Mouse (Mus musculus): ENCODE data around the gene Cdkn1a.
"Not testable (repeated sequence)": the region's sequence is repeated elsewhere in the genome, so short reads cannot be mapped to it uniquely, and the experiment has no call there.

Cdkn1a gene

DNA sequence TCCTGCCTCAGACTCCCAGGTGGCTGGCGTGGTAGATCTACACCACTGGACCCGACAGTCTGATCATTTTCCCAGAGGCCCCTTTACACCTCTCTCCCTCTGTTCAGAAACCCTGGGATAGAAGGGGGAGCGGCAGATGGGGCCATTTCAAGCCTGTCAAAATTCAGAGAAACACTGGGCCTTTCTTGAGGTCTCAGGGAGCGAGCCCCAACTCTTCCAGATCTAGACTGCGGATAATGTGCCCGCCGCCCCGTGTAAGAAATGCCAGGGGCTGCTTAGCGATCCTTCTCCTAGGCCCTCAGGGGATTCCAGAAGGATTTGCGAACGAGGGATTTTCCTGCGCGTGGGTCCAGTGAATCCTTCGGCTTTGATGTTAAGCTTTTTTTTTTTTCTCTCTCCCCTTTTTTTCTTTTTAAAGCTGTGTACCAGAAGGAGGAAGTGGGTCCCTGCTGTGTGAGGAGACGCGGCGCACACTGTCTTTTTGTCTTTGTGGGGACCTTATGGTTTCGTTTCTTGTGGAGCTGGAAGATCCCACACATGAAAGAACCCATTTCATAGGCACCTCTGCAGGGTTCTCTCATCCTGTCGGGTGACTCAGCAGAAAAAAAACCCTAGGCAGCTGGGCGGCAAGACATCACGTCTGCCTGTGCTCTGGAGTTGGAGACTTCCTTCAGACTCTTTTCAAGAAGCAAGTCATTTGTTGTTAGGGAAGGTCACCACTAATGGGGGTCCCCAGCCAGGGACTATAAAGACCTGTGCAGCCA, 9.0 kb upstream of the Cdkn1a start:
- DNase-seq (ENCODE audit: low spot score in 2 of 2), result peak; percentile 52 to 60

DNA sequence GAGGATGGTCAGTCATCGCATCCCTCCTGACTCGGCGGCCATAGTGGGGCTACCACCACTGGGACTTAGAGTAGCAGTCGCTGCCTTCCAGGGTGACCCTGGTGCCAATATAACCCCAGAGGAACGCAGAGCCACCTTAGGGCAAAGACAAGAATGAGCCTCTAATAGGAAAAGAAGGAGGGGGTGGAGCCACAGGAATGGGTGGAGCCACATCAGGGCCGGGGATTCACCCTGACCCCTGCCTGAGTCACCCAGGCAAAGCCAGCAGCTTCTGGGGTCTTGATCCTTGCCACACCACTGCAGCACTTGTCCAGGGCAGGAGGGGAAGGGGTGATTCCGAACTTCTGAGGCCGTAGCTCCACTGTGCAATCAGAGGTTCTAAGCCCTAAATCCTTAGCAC, 7.2 kb upstream of the Cdkn1a start:
- no peak for DNase-seq (ENCODE audit: low spot score in 2 of 2)

DNA sequence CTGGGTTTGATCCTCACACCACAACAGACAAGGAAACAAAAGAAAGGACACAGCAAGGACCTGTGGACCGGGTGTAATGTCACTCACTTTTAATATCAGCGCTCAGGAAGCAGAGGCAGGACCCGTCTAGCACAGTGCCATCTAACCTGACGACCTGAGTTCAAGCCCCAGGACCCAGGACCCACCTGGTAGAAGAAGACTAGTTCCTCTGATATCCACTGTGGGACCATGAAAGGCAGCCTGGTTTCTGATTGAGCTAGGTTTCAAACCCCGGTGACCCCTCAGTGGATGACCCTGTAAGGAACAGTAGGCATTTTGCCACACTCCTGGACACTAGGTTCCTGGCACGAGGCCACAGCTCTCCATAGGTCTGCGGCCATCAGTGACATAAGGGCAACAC, 6.1 kb upstream of the Cdkn1a start:
- DNase-seq (ENCODE audit: low spot score in 2 of 2), result peak in 1 of 2 experiments; percentile 0

- DNase-seq (ENCODE audit: low spot score in 2 of 2), result no peak
Observed at GRCm38 (mm10) chr17:29085266-29085665, 5.5 kb upstream of the Cdkn1a start.

- DNase-seq (ENCODE audit: low spot score in 2 of 2), result no peak
Observed at GRCm38 (mm10) chr17:29086916-29087315, 3.9 kb upstream of the Cdkn1a start.

- DNase-seq (ENCODE audit: low spot score in 2 of 2), result no peak
Observed at GRCm38 (mm10) chr17:29091348-29091944, 670 bp downstream of the Cdkn1a start.

GRCm38 (mm10) chr17:29092497-29092896, 1.7 kb downstream of the Cdkn1a start:
- DNase-seq (ENCODE audit: low spot score in 2 of 2), result no peak

DNA sequence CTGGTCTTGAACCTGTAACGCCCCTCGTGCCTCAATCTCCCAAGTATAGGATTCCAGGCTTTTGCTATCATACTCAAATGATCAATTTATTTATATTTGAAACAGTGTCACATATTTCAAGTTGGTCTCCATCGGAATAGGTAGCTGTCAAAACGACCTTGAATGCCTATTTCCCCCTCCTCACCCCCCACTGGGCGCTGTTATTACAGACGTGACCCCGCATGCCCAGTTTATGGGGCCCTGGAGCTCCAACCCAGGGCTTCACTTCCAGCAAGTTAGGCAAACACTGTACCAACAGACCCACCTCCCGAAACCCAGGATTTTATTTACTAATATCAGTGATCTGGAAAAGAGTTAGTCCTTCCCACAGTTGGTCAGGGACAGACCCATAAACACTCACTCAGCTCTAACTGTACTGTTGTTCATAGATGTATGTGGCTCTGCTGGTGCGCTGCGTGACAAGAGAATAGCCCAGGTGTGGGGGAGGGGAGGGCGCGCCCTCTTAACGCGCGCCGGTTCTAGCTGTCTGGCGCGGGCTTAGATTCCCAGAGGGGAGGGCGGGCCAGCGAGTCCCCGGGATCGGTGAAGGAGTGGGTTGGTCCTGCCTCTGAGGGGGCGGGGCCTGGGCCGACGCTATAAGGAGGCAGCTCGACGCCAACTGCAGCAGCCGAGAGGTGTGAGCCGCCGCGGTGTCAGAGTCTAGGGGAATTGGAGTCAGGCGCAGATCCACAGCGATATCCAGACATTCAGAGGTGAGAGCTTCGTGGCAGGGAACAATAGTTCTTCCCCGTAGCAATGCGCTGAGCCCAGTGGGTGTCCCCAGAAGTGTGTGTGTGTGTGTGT, 2.6 kb downstream of the Cdkn1a start:
- DNase-seq (ENCODE audit: low spot score in 2 of 2), result peak; percentile 79 to 86

- DNase-seq (ENCODE audit: low spot score in 2 of 2), result no peak
Observed at GRCm38 (mm10) chr17:29093961-29094309, 3.2 kb downstream of the Cdkn1a start.

GRCm38 (mm10) chr17:29094310-29095181, 3.8 kb downstream of the Cdkn1a start:
- peak; percentile 37 to 66 for DNase-seq (ENCODE audit: low spot score in 2 of 2)

DNA sequence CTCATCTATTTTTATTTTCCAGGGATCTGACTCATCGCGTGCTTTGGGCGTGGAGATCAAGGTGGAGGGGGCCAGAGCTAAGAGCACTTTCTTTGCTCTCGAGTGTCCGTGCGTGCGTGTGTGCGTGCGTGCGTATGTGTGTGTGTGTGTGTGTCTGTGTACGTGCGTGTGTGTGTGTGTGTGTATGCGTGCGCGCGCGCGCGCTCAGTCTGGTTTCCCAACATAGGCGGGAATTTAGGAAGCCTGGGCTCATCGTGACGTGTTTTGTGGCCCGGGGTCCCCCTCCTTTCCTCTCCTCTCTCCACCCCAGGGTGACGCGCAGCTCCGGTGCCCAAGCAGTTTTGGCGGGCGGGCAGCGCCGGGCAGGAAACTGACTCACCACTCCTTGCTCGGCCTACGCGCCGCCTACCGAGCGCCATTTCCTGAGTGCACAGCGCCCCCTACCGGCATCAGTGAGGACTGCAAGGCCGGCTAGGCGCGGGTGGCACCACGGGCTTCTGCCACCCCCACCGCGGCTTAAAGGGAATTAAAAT, 4.5 kb downstream of the Cdkn1a start:
- DNase-seq (ENCODE audit: low spot score in 2 of 2), result peak; percentile 97 to 99

DNA sequence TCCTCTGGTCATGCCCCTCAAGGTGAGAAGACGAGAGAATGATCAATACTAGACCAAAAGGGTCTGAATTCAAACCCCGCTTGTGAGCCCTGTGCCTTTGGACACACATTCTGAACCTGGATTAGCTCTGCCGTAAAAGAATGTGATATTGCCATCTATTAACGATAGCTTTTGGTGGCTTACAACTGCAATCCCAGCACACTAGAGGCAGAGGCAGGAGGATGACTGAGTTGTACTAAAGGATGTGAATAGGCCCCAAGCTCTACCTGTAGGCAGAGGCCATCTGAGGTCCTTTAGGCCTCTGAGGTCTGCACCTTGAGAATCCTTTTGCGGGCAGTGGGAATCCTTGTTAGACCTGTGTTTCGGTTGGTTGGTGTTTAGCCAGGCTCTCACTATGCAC, 5.5 kb downstream of the Cdkn1a start:
- DNase-seq (ENCODE audit: low spot score in 2 of 2), result no peak

DNA sequence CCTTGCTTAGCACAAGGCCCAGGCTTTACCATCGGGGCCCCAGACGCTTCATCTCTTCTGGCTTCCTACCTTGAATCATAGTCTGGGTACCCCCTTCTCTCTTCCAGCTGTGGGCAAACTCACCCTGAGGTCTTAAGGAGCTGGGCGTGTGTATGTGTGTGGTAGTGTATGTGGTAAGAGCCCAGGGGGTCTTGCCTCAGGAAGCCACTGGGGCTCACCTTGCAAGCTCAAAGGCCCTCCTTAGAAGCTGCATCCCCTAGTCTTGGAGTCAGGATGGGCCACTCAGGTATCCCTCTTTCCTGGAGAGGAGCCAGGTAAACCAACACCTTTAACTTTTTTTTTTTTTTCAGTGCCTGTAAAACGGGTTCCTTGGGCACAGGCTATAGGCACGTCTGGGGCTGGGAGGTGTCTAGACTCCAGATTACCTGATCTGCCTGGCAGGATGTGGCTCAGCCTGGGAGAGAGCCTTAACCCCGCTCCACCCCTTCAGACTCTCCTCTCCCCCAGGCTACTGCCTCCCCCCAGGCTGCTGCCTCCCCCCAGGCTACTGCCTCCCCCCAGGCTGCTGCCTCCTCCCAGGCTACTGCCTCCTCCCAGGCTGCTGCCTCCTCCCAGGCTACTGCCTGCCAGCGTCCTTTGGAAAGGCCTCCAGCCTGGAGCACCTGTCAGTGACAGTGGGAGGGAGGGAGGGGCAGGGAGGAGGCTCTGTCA, 6.2 kb downstream of the Cdkn1a start:
- no peak for DNase-seq (ENCODE audit: low spot score in 2 of 2)

- no peak for DNase-seq (ENCODE audit: low spot score in 2 of 2)
Observed at GRCm38 (mm10) chr17:29098291-29098690, 7.5 kb downstream of the Cdkn1a start.

- DNase-seq (ENCODE audit: low spot score in 2 of 2), result no peak
Observed at GRCm38 (mm10) chr17:29099076-29099475, 8.3 kb downstream of the Cdkn1a start.

DNA sequence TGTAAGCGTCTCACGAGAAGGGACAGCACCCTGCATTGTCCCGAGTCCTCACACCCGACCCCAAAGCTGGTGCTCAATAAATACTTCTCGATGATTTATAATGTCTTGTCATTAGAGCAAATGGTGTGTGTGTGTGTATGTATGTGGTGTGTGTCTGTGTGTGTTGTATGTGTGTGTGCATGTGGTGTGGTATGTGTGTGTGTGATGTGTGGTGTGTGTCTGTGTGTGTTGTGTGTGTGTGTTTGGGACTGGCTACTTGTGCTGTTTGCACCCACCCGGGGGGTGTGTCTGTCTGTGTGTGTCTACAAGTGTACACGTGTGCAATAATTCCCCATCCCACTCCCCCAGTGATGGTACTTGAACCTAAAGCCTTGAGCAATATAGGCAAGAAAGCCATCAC, 9.9 kb downstream of the Cdkn1a start:
- no peak for DNase-seq (ENCODE audit: low spot score in 2 of 2)

DNA sequence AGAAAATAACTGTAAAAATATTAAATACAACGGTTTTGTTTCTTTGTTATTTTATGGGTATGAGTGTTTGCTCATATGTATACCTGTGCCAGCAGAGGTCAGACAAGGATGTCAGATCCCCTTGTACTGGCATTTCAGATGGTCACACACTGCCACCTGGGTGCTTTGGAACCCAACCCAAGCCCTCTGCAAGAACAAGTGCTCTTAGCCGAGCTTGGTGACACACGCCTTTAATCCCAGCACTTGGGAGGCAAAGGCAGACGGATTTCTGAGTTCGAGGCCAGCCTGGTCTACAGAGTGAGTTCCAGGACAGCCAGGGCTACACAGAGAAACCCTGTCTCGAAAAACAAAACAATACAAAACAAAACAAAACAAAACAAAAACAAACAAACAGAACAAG, 19.6 kb downstream of the Cdkn1a start:
- not testable (repeated sequence) for DNase-seq (ENCODE audit: low spot score in 2 of 2)

DNA sequence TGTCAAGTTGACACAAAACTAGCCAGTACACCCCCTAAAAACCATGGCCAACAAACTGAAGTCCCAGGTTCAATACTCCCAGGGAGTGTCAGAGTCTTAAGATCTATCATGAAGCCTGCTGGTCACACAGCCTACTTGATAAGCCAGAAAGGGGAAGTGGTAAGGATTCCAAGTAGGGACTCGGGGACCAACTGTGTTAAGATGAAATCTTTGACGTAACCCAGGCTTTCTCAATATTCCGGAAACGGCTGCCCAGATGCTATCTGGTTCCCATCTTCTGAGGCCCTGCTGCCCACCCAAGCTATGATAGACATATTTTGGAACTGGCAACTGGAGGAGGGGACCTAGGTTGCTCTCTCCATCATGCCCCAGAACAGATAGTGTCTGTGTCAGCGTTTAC, 20.6 kb downstream of the Cdkn1a start:
- no peak for DNase-seq (ENCODE audit: low spot score in 2 of 2)

- DNase-seq (ENCODE audit: low spot score in 2 of 2), result no peak
Observed at GRCm38 (mm10) chr17:29113591-29114352, 23.0 kb downstream of the Cdkn1a start, which contains the start of gene Rab44. Gene Rab44, plus strand, starts transcription at chr17:29114145.

- DNase-seq (ENCODE audit: low spot score in 2 of 2), result no peak
Observed at GRCm38 (mm10) chr17:29116023-29116422, 25.2 kb downstream of the Cdkn1a start.
